Mouse (Mus musculus) neural tube, embryonic 14.5 days (tissue): Measurements from ENCODE around the gene Fndc3b. TPM values are rescaled to one million over a fixed set of nuclear protein-coding genes. Genes with fewer than 3 reads are reported as not detected.
"Not testable (repeated sequence)": the region's sequence is repeated elsewhere in the genome, so short reads cannot be mapped to it uniquely, and the experiment has no call there.

Source experiments
- ATAC-seq: fragments of 200-750 bp; cut with Nextera tagmentation; 2 replicates; pipeline ENCODE4 v1.8.0; 2017; ENCODE audit warnings: low read depth, mild to moderate bottlenecking, moderate TSS enrichment, moderate library complexity
- H3K27ac ChIP-seq: fragments of 300-500 bp; sonication (generic); 2 replicates; pipeline ENCODE4 v1.5.1; 2014; ENCODE audit warnings: low read depth, mild to moderate bottlenecking, control low read depth, low read length, moderate library complexity, mixed read lengths
- H3K27me3 ChIP-seq: fragments of 300-500 bp; sonication (generic); 2 replicates; pipeline ENCODE4 v1.6.1; 2014; ENCODE audit warnings: low read length; ENCODE audit not compliant: control insufficient read depth, insufficient read depth
- H3K36me3 ChIP-seq: fragments of 300-500 bp; sonication (generic); 2 replicates; pipeline ENCODE4 v1.6.1; 2014; ENCODE audit warnings: low read length, mixed read lengths; ENCODE audit not compliant: control insufficient read depth, insufficient read depth
- H3K4me1 ChIP-seq: fragments of 300-500 bp; sonication (generic); 2 replicates; pipeline ENCODE4 v1.6.1; 2014; ENCODE audit warnings: low read length; ENCODE audit not compliant: control insufficient read depth, insufficient read depth
- H3K4me2 ChIP-seq: fragments of 300-500 bp; sonication (generic); 2 replicates; pipeline ENCODE4 v1.6.1; 2014; ENCODE audit warnings: mild to moderate bottlenecking, low read depth, low read length, control low read depth
- H3K4me3 ChIP-seq: fragments of 300-500 bp; sonication (generic); 2 replicates; pipeline ENCODE4 v1.5.1; 2014; ENCODE audit warnings: low read depth, low read length, control low read depth, mixed read lengths
- H3K9ac ChIP-seq: fragments of 300-500 bp; sonication (generic); replicated peaks from 2 replicates; pipeline ENCODE4 v1.6.1; 2014; ENCODE audit warnings: low read depth, mild to moderate bottlenecking, control low read depth, low read length, mixed read lengths
- H3K9me3 ChIP-seq: fragments of 300-500 bp; sonication (generic); 2 replicates; pipeline ENCODE4 v1.6.1; 2016; ENCODE audit warnings: low read length; ENCODE audit not compliant: control insufficient read depth
- WGBS: fragments of 180-500 bp; shearing (Covaris S2); extraction: QIAGEN DNeasy Blood & Tissue Kit; methylation state at CpG from one replicate; pipeline ENCODE4 v1.1.7; 2014; 5-methylcytosine and 5-hydroxymethylcytosine counted together
- polyA plus RNA-seq: library from polyadenylated mRNA; unstranded; fragments of >200 nt; fragmentation: Nextera tagmentation; extraction: Ambion mirVana; gene quantifications from 2 replicates; pipeline ENCODE4 v1.2.1, GENCODE M21; 2014

Gene Fndc3b
- polyA plus RNA-seq, 1 experiment from 2014 or later = 8.8 TPM

- no peaks in the 10 kb centered on the region for H3K27me3 ChIP-seq
- 94% methylated on average over 8 of the region's 8 CpGs for WGBS
- no peaks in the 10 kb centered on the region for H3K4me1 ChIP-seq
These were observed 292.5 kb downstream of the Fndc3b start for GRCm38 (mm10) chr3:27418602-27419001.

GRCm38 (mm10) chr3:27416786-27417185 lies 294.3 kb downstream of the Fndc3b start:
- H3K27me3 ChIP-seq = no peaks in the 10 kb centered on the region
- no peak for ATAC-seq
- no peaks in the 10 kb centered on the region for H3K9me3 ChIP-seq
- no peak overlapping the region for H3K27ac ChIP-seq
- H3K36me3 ChIP-seq = no peaks in the 10 kb centered on the region
- H3K4me2 ChIP-seq = no peak overlapping the region
- H3K4me1 ChIP-seq = no peaks in the 10 kb centered on the region
- H3K9ac ChIP-seq = no peak overlapping the region
- H3K4me3 ChIP-seq = no peak overlapping the region
- WGBS = 62% methylated on average over 10 of the region's 10 CpGs

More at GRCm38 (mm10) chr3:27418602-27419001, 292.5 kb downstream of the Fndc3b start:
- Histone ChIP-seq H3K4me3 (no peak overlapping the region), H3K9me3 (no peaks in the 10 kb centered on the region), H3K36me3 (no peaks in the 10 kb centered on the region), H3K27ac (no peak overlapping the region), H3K4me2 (no peak overlapping the region), H3K9ac (no peak overlapping the region)
- no peak for ATAC-seq

GRCm38 (mm10) chr3:27413566-27413965 lies 297.5 kb downstream of the Fndc3b start:
- Histone ChIP-seq H3K9ac (no peak overlapping the region), H3K9me3 (no peaks in the 10 kb centered on the region), H3K4me3 (no peak overlapping the region), H3K36me3 (no peaks in the 10 kb centered on the region), H3K27ac (no peak overlapping the region), H3K4me2 (no peak overlapping the region), H3K4me1 (no peaks in the 10 kb centered on the region), H3K27me3 (no peaks in the 10 kb centered on the region)
- no peak for ATAC-seq
- 79% methylated on average over 3 of the region's 3 CpGs for WGBS

- H3K4me1 ChIP-seq = no peaks in the 10 kb centered on the region
- no peak overlapping the region for H3K9ac ChIP-seq
- H3K4me3 ChIP-seq = no peak overlapping the region
- 86% methylated on average over 2 of the region's 2 CpGs for WGBS
- no peak overlapping the region for H3K4me2 ChIP-seq
- no peak for ATAC-seq
- no peaks in the 10 kb centered on the region for H3K9me3 ChIP-seq
- no peaks in the 10 kb centered on the region for H3K36me3 ChIP-seq
- no peaks in the 10 kb centered on the region for H3K27me3 ChIP-seq
- no peak overlapping the region for H3K27ac ChIP-seq
These were observed 299.8 kb downstream of the Fndc3b start for GRCm38 (mm10) chr3:27411286-27411685.

GRCm38 (mm10) chr3:27408564-27408963 lies 302.5 kb downstream of the Fndc3b start:
- no peaks in the 10 kb centered on the region for H3K36me3 ChIP-seq
- no peak overlapping the region for H3K4me2 ChIP-seq
- no peaks in the 10 kb centered on the region for H3K4me1 ChIP-seq
- no peak for ATAC-seq
- no peaks in the 10 kb centered on the region for H3K9me3 ChIP-seq
- no peak overlapping the region for H3K4me3 ChIP-seq
- WGBS = 63% methylated on average over 2 of the region's 2 CpGs
- H3K27ac ChIP-seq = no peak overlapping the region
- H3K9ac ChIP-seq = no peak overlapping the region
- H3K27me3 ChIP-seq = no peaks in the 10 kb centered on the region

GRCm38 (mm10) chr3:27406440-27406839 lies 304.7 kb downstream of the Fndc3b start:
- Histone ChIP-seq H3K4me3 (no peak overlapping the region), H3K9me3 (no peaks in the 10 kb centered on the region), H3K9ac (no peak overlapping the region), H3K27me3 (no peaks in the 10 kb centered on the region), H3K27ac (no peak overlapping the region), H3K4me1 (no peaks in the 10 kb centered on the region), H3K36me3 (no peaks in the 10 kb centered on the region), H3K4me2 (no peak overlapping the region)
- 91% methylated on average over 3 of the region's 3 CpGs for WGBS
- no peak for ATAC-seq

GRCm38 (mm10) chr3:27400996-27401395 lies 310.1 kb downstream of the Fndc3b start:
- not testable (repeated sequence) for H3K4me2 ChIP-seq, H3K9ac ChIP-seq, H3K27ac ChIP-seq, H3K36me3 ChIP-seq, H3K4me3 ChIP-seq, H3K9me3 ChIP-seq, H3K4me1 ChIP-seq, ATAC-seq, H3K27me3 ChIP-seq
- 89% methylated on average over 3 of the region's 3 CpGs for WGBS

GRCm38 (mm10) chr3:27389923-27390322 lies 321.2 kb downstream of the Fndc3b start:
- H3K9me3 ChIP-seq = no peaks in the 10 kb centered on the region
- WGBS = 84% methylated on average over 1 of the region's 1 CpGs
- no peak overlapping the region for H3K9ac ChIP-seq
- no peak overlapping the region for H3K27ac ChIP-seq
- no peak overlapping the region for H3K4me3 ChIP-seq
- no peaks in the 10 kb centered on the region for H3K4me1 ChIP-seq
- H3K4me2 ChIP-seq = no peak overlapping the region
- no peak for ATAC-seq
- H3K27me3 ChIP-seq = no peaks in the 10 kb centered on the region
- no peaks in the 10 kb centered on the region for H3K36me3 ChIP-seq

- Histone ChIP-seq H3K27ac (no peak overlapping the region), H3K4me1 (no peaks in the 10 kb centered on the region), H3K27me3 (no peaks in the 10 kb centered on the region), H3K4me2 (no peak overlapping the region), H3K9ac (no peak overlapping the region), H3K36me3 (no peaks in the 10 kb centered on the region), H3K9me3 (no peaks in the 10 kb centered on the region), H3K4me3 (no peak overlapping the region)
- no peak for ATAC-seq
- WGBS = 65% methylated on average over 3 of the region's 3 CpGs
These were observed 326.3 kb downstream of the Fndc3b start for GRCm38 (mm10) chr3:27384836-27385235.

- ATAC-seq = no peak
- no peaks in the 10 kb centered on the region for H3K9me3 ChIP-seq
- no peak overlapping the region for H3K4me3 ChIP-seq
- H3K9ac ChIP-seq = no peak overlapping the region
- no peaks in the 10 kb centered on the region for H3K36me3 ChIP-seq
- 80% methylated on average over 4 of the region's 4 CpGs for WGBS
- H3K27ac ChIP-seq = no peak overlapping the region
- H3K4me1 ChIP-seq = no peaks in the 10 kb centered on the region
- peaks cover 3% of the 10 kb centered on the region; the same call in 1 of the 2 replicates for H3K27me3 ChIP-seq
- H3K4me2 ChIP-seq = no peak overlapping the region
These were observed 333.2 kb downstream of the Fndc3b start for GRCm38 (mm10) chr3:27377935-27378334.
